Mouse (Mus musculus) embryonic fibroblast, embryonic 13.5 days (primary cell): ENCODE data around the gene Ergic1.

Experiments used
- CTCF ChIP-seq: IDR thresholded peaks from 2 replicates; pipeline ENCODE4 v1.5.1; 2011; ENCODE audit warnings: mild to moderate bottlenecking, control low read depth, low read length, moderate library complexity, borderline replicate concordance; ENCODE audit not compliant: insufficient read depth
- POLR2A ChIP-seq: IDR thresholded peaks from 2 replicates; pipeline ENCODE4 v1.6.1; 2011; ENCODE audit warnings: low read depth, mild to moderate bottlenecking, control low read depth, low read length, moderate library complexity

- TF ChIP-seq CTCF: no peak
- TF ChIP-seq POLR2A: no peak
These were observed 17.5 kb downstream of the Ergic1 start for GRCm38 (mm10) chr17:26578771-26579170.
